Mouse (Mus musculus): ENCODE data around the gene Nfia.

DNA sequence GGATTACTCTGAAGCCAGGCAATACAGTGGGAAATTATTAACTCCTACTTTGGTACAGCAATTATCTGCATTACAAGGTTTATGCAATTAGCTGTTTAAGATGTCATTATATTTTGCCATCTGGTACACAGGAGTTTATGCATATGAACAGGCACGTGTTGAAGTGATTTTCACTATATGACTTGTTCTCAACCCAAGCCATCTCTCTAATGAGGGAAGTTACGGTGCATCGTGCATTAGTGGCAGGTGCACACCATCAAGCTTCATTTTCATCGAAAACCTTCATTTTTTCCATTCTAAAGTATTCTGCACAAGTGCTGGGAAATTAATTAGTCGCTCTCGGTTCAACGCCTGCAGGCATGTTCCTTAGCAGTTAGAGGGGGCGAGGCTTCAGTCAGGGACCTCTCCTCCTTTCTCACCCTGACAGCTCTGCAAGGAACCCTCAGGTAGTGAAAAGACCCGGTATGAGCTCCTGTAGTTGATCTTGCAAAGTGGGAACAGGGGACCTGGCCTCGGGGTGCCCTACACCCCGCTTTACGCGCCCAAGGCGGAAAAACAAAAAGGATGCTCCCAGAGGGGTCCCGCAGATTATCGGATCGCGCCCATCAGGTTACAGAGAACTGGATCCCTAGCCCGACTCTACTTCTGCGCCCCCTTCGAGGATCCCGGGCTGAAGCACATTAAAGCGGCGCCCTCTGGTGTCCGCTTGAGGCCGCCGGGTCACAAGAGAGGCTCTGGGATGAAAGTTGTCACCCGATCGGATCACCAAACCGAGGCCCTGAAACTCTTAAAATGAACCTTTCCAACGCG, 27.0 kb upstream of the Nfia start:
- TF ChIP-seq POLR2A (IDR thresholded peaks at IDR 0.05; ENCODE audit: borderline replicate concordance, extremely low read depth, low read depth, low read length) (no peak), CTCF (IDR thresholded peaks at IDR 0.05; ENCODE audit: insufficient read depth, low read length) (peak; percentile 50)

All from lung, adult 2 months (tissue).